Mouse (Mus musculus) MEL (cell line): ENCODE results near the gene Amdhd2. TPM values are rescaled to one million over a fixed set of nuclear protein-coding genes. Genes with fewer than 3 reads are reported as not detected.

Source experiments
- DNase-seq: peaks from one replicate; pipeline ENCODE4 v3.0.0; 2011; ENCODE audit warnings: low read depth, low spot score
- H3K27ac ChIP-seq: 2 replicates; pipeline ENCODE4 v1.5.1; 2012; ENCODE audit warnings: low read depth, mild to moderate bottlenecking, control low read depth, low read length, moderate library complexity; ENCODE audit not compliant: control insufficient read depth
- H3K27me3 ChIP-seq, 2 experiments: fragments of 150-350 bp in 1 of 2; sonication (generic) in 1 of 2; 2 replicates each; pipeline ENCODE4 v1.6.1; 2012; ENCODE audit warnings: low read length in 2 of 2, mild to moderate bottlenecking in 2 of 2, improper control_type of control experiment in 1 of 2, moderate library complexity in 1 of 2; ENCODE audit not compliant: insufficient read depth in 2 of 2, control insufficient read depth in 1 of 2
- H3K36me3 ChIP-seq, 2 experiments: 2 replicates each; pipeline ENCODE4 v1.6.1; 2012 to 2014; ENCODE audit warnings: low read length in 2 of 2, improper control_type of control experiment in 1 of 2, inconsistent platforms in 1 of 2, mild to moderate bottlenecking in 1 of 2; ENCODE audit not compliant: insufficient read depth in 2 of 2, control insufficient read depth in 1 of 2
- H3K4me1 ChIP-seq, 2 experiments: fragments of 150-350 bp in 1 of 2; sonication (generic) in 1 of 2; 2 replicates each; pipeline ENCODE4 v1.6.1; 2012; ENCODE audit warnings: low read length in 2 of 2, improper control_type of control experiment in 1 of 2, mild to moderate bottlenecking in 1 of 2; ENCODE audit not compliant: insufficient read depth in 2 of 2, control insufficient read depth in 1 of 2
- H3K4me3 ChIP-seq, 2 experiments: fragments of 150-350 bp in 1 of 2; sonication (generic) in 1 of 2; 2 replicates each; pipeline ENCODE4 v1.5.1; 2012; ENCODE audit warnings: low read depth in 2 of 2, low read length in 2 of 2, mild to moderate bottlenecking in 2 of 2, moderate library complexity in 2 of 2, control low read depth in 1 of 2, improper control_type of control experiment in 1 of 2; ENCODE audit not compliant: control insufficient read depth in 1 of 2, insufficient read depth in 1 of 2
- H3K79me2 ChIP-seq: 2 replicates; pipeline ENCODE4 v1.6.1; 2012; ENCODE audit warnings: mild to moderate bottlenecking, low read length, moderate library complexity; ENCODE audit not compliant: control insufficient read depth, poor library complexity, insufficient read depth
- H3K9ac ChIP-seq: 2 replicates; pipeline ENCODE4 v1.6.1; 2012; ENCODE audit warnings: low read depth, mild to moderate bottlenecking, control low read depth, low read length, moderate library complexity; ENCODE audit not compliant: control insufficient read depth, poor library complexity, severe bottlenecking
- H3K9me3 ChIP-seq: fragments of 150-350 bp; sonication (generic); replicated peaks from 2 replicates; pipeline ENCODE4 v1.6.1; 2012; ENCODE audit warnings: mild to moderate bottlenecking, low read length, improper control_type of control experiment, moderate library complexity; ENCODE audit not compliant: insufficient read depth
- CHD1 ChIP-seq: IDR thresholded peaks from 2 replicates; pipeline ENCODE4 v1.6.1; 2012; ENCODE audit warnings: low read depth, mild to moderate bottlenecking, inconsistent platforms, low read length, improper control_type of control experiment
- E2F4 ChIP-seq: IDR thresholded peaks from 2 replicates; pipeline ENCODE4 v1.6.1; 2011; ENCODE audit warnings: low read depth, low read length, improper control_type of control experiment, borderline replicate concordance
- ETS1 ChIP-seq: IDR thresholded peaks from 2 replicates; pipeline ENCODE4 v1.6.1; 2012; ENCODE audit warnings: low read depth, mild to moderate bottlenecking, inconsistent platforms, low read length, improper control_type of control experiment, moderate library complexity
- GABPA ChIP-seq: IDR thresholded peaks from 2 replicates; pipeline ENCODE4 v1.6.1; 2012; ENCODE audit warnings: low read depth, mild to moderate bottlenecking, inconsistent platforms, low read length, improper control_type of control experiment, moderate library complexity
- HCFC1 ChIP-seq: IDR thresholded peaks from 2 replicates; pipeline ENCODE4 v1.6.1; 2012; ENCODE audit warnings: low read depth, mild to moderate bottlenecking, inconsistent platforms, low read length, improper control_type of control experiment, moderate library complexity
- JUND ChIP-seq: IDR thresholded peaks from 2 replicates; pipeline ENCODE4 v1.6.1; 2011; ENCODE audit warnings: low read depth, mild to moderate bottlenecking, improper control_type of control experiment, low read length
- KAT2A ChIP-seq: conservative IDR thresholded peaks from 2 replicates; pipeline ENCODE4 v1.6.1; 2012; ENCODE audit warnings: low read depth, low read length, improper control_type of control experiment, inconsistent platforms
- MAX ChIP-seq: IDR thresholded peaks from 2 replicates; pipeline ENCODE4 v1.6.1; 2011; ENCODE audit warnings: low read length, improper control_type of control experiment
- MAZ ChIP-seq: IDR thresholded peaks from 2 replicates; pipeline ENCODE4 v1.6.1; 2012; ENCODE audit warnings: low read depth, mild to moderate bottlenecking, inconsistent platforms, low read length, improper control_type of control experiment
- MXI1 ChIP-seq: IDR thresholded peaks from 2 replicates; pipeline ENCODE4 v1.6.1; 2011; ENCODE audit warnings: mild to moderate bottlenecking, low read depth, low read length, improper control_type of control experiment
- MYC ChIP-seq: IDR thresholded peaks from 2 replicates; pipeline ENCODE4 v1.6.1; 2011; ENCODE audit warnings: low read depth, mild to moderate bottlenecking, low read length, improper control_type of control experiment, moderate library complexity
- NELFE ChIP-seq: IDR thresholded peaks from 2 replicates; pipeline ENCODE4 v1.6.1; 2011; ENCODE audit warnings: low read depth, low read length, improper control_type of control experiment
- POLR2A ChIP-seq, 2 experiments: IDR thresholded peaks; 2 replicates each; pipeline ENCODE4 v1.6.1; 2011 to 2012; ENCODE audit warnings: low read length in 2 of 2, mild to moderate bottlenecking in 2 of 2, control low read depth in 1 of 2, improper control_type of control experiment in 1 of 2, low read depth in 1 of 2, moderate library complexity in 1 of 2; ENCODE audit not compliant: control insufficient read depth in 1 of 2, insufficient read depth in 1 of 2, poor library complexity in 1 of 2
- POLR2AphosphoS5 ChIP-seq: IDR thresholded peaks from 2 replicates; pipeline ENCODE4 v1.6.1; 2012; ENCODE audit warnings: low read depth, borderline replicate concordance, mild to moderate bottlenecking, inconsistent platforms, low read length, moderate library complexity, mixed read lengths
- SIN3A ChIP-seq: IDR thresholded peaks from 2 replicates; pipeline ENCODE4 v1.6.1; 2012; ENCODE audit warnings: low read length, improper control_type of control experiment, inconsistent platforms
- TBP ChIP-seq: IDR thresholded peaks from 2 replicates; pipeline ENCODE4 v1.8.0; 2011; ENCODE audit warnings: low read depth, low read length, improper control_type of control experiment
- TCF12 ChIP-seq: IDR thresholded peaks from 2 replicates; pipeline ENCODE4 v1.6.1; 2014; ENCODE audit warnings: low read depth, mild to moderate bottlenecking, inconsistent platforms, low read length, improper control_type of control experiment, moderate library complexity
- UBTF ChIP-seq: IDR thresholded peaks from 2 replicates; pipeline ENCODE4 v1.6.1; 2012; ENCODE audit warnings: low read depth, mild to moderate bottlenecking, inconsistent platforms, low read length, improper control_type of control experiment, moderate library complexity, borderline replicate concordance; ENCODE audit not compliant: insufficient read depth
- USF2 ChIP-seq, 2 experiments: IDR thresholded peaks; 2 replicates each; pipeline ENCODE4 v1.6.1; 2011 to 2012; ENCODE audit warnings: improper control_type of control experiment in 2 of 2, low read length in 2 of 2, borderline replicate concordance in 1 of 2, inconsistent platforms in 1 of 2, low read depth in 1 of 2, mild to moderate bottlenecking in 1 of 2; ENCODE audit not compliant: insufficient read depth in 1 of 2
- ZC3H11A ChIP-seq: IDR thresholded peaks from 2 replicates; pipeline ENCODE4 v1.6.1; 2012; ENCODE audit warnings: low read depth, mild to moderate bottlenecking, inconsistent platforms, low read length, improper control_type of control experiment
- ZKSCAN1 ChIP-seq: IDR thresholded peaks from 2 replicates; pipeline ENCODE4 v1.6.1; 2012; ENCODE audit warnings: low read depth, mild to moderate bottlenecking, inconsistent platforms, low read length, improper control_type of control experiment, moderate library complexity
- ZMIZ1 ChIP-seq: IDR thresholded peaks from 2 replicates; pipeline ENCODE4 v1.6.1; 2012; ENCODE audit warnings: low read depth, mild to moderate bottlenecking, inconsistent platforms, low read length, improper control_type of control experiment, moderate library complexity
- ZNF384 ChIP-seq: IDR thresholded peaks from 2 replicates; pipeline ENCODE4 v1.6.1; 2012; ENCODE audit warnings: low read depth, mild to moderate bottlenecking, inconsistent platforms, low read length, improper control_type of control experiment
- polyA plus RNA-seq, 2 experiments: library from polyadenylated mRNA; stranded (reverse) in 1 of 2; unstranded in 1 of 2; fragments of >175 nt in 1 of 2; fragments of >200 nt in 1 of 2; gene quantifications; 2 replicates each; pipeline versions ENCODE4 v1.2.1 to v1.2.4; 2012; ENCODE audit warnings: low replicate concordance in 2 of 2, low read depth in 1 of 2; ENCODE audit not compliant: insufficient read length in 2 of 2, insufficient read depth in 1 of 2, missing spikeins in 1 of 2
- total RNA-seq: library from RNA; depleted of rRNA; stranded (reverse); fragments of 300-350 nt; gene quantifications from 2 replicates; pipeline ENCODE4 v1.2.3, GENCODE M21; 2012

Gene Amdhd2
- total and polyA plus RNA-seq, 3 experiments: 11.4 to 36.1 TPM; not detected in 1

GRCm38 (mm10) chr17:24167891-24168505 lies 4.4 kb upstream of the Amdhd2 start:
- peak overlapping the region; percentile 81 to 88 for H3K4me3 ChIP-seq
- TF ChIP-seq HCFC1 (no peak), ZC3H11A (no peak), MXI1 (no peak), MAZ (no peak)
- H3K79me2 ChIP-seq: peaks cover 35% of the 10 kb centered on the region
- H3K9ac ChIP-seq: peak overlapping the region; percentile 96
- H3K27ac ChIP-seq: peak overlapping the region; percentile 52
- peaks cover 11 to 33% of the 10 kb centered on the region in 2 experiments for H3K4me1 ChIP-seq
- no peak for DNase-seq
- no peaks in the 10 kb centered on the region for H3K9me3 ChIP-seq
- H3K36me3 ChIP-seq: peaks cover 4 to 28% of the 10 kb centered on the region in 2 experiments
- no peaks in the 10 kb centered on the region for H3K27me3 ChIP-seq

- H3K9ac ChIP-seq: no peak overlapping the region; the same call in 1 of the 2 replicates
- peaks cover 38% of the 10 kb centered on the region for H3K79me2 ChIP-seq
- H3K9me3 ChIP-seq: no peaks in the 10 kb centered on the region
- peak; percentile 45 for DNase-seq
- H3K4me1 ChIP-seq: peaks cover 11 to 35% of the 10 kb centered on the region in 2 experiments
- peaks cover 4 to 28% of the 10 kb centered on the region in 2 experiments for H3K36me3 ChIP-seq
- H3K27ac ChIP-seq: 0 out of 2 replicates have a peak overlapping the region, but pooled peaks have one; percentile 24
- no peak overlapping the region for H3K4me3 ChIP-seq
- no peak for TF ChIP-seq NELFE
- TF ChIP-seq ZNF384: no peak
- H3K27me3 ChIP-seq: no peaks in the 10 kb centered on the region
Observed at GRCm38 (mm10) chr17:24167120-24167519, 3.6 kb upstream of the Amdhd2 start.

- no peak for DNase-seq
- peaks cover 2 to 19% of the 10 kb centered on the region in 2 experiments; a peak in 3 of 4 replicates for H3K4me1 ChIP-seq
- H3K27me3 ChIP-seq: no peaks in the 10 kb centered on the region
Observed at GRCm38 (mm10) chr17:24164566-24165259, 1.1 kb upstream of the Amdhd2 start.

More at GRCm38 (mm10) chr17:24164566-24165259, 1.1 kb upstream of the Amdhd2 start:
- Histone ChIP-seq H3K4me3 (no peak overlapping the region), H3K36me3 (peaks cover 4 to 12% of the 10 kb centered on the region in 2 experiments), H3K27ac (no peak overlapping the region), H3K79me2 (peaks cover 33% of the 10 kb centered on the region), H3K9ac (no peak overlapping the region), H3K9me3 (no peaks in the 10 kb centered on the region)
- TF ChIP-seq MAX (no peak), CHD1 (no peak), UBTF (no peak), SIN3A (no peak), NELFE (no peak), ETS1 (no peak), GABPA (no peak), ZMIZ1 (no peak), ZKSCAN1 (no peak), JUND (no peak), E2F4 (no peak), POLR2AphosphoS5 (no peak), TBP (no peak), POLR2A (IDR thresholded peaks at IDR 0.05; ENCODE audit: control insufficient read depth in 1 of 2, insufficient read depth in 1 of 2, low read depth in 1 of 2, low read length in 2 of 2, poor library complexity in 1 of 2) (no peak), USF2 (IDR thresholded peaks at IDR 0.05; ENCODE audit: borderline replicate concordance in 1 of 2, insufficient read depth in 1 of 2, low read depth in 1 of 2, low read length in 2 of 2) (no peak), KAT2A (no peak), MYC (no peak), TCF12 (no peak)
